Mouse (Mus musculus) liver, adult 2 months (tissue): ENCODE measurements around the gene Zfp663. TPM values are rescaled to one million over a fixed set of nuclear protein-coding genes. Genes with fewer than 3 reads are reported as not detected.

Experiments
- DNase-seq: peaks from one replicate; pipeline ENCODE4 v3.0.0-alpha.2; 2011; ENCODE audit warnings: low read depth, low spot score; ENCODE audit errors: extremely low read depth
- H3K27ac ChIP-seq: fragments of 200-500 bp; replicated peaks from 2 replicates; pipeline ENCODE4 v1.5.1; 2012; ENCODE audit warnings: low read depth, mild to moderate bottlenecking, control low read depth, inconsistent platforms, low read length; ENCODE audit not compliant: insufficient read depth
- H3K27me3 ChIP-seq: fragments of 200-500 bp; 2 replicates; pipeline ENCODE4 v1.6.1; 2012; ENCODE audit warnings: mild to moderate bottlenecking, moderate library complexity, low read length, inconsistent platforms; ENCODE audit not compliant: control insufficient read depth, insufficient read depth
- H3K36me3 ChIP-seq: fragments of 200-500 bp; 2 replicates; pipeline ENCODE4 v1.6.1; 2012; ENCODE audit warnings: low read length, inconsistent platforms; ENCODE audit not compliant: control insufficient read depth, insufficient read depth
- H3K4me1 ChIP-seq: fragments of 200-500 bp; 2 replicates; pipeline ENCODE4 v1.6.1; 2011; ENCODE audit warnings: low read length; ENCODE audit not compliant: control insufficient read depth, insufficient read depth
- H3K4me3 ChIP-seq: fragments of 200-500 bp; 2 replicates; pipeline ENCODE4 v1.5.1; 2011; ENCODE audit warnings: low read depth, mild to moderate bottlenecking, control low read depth, low read length, moderate library complexity; ENCODE audit not compliant: insufficient read depth
- H3K79me2 ChIP-seq: fragments of 200-500 bp; 2 replicates; pipeline ENCODE4 v1.6.1; 2012; ENCODE audit warnings: inconsistent platforms, mild to moderate bottlenecking, low read length, moderate library complexity; ENCODE audit not compliant: control insufficient read depth, insufficient read depth
- H3K9ac ChIP-seq: fragments of 200-500 bp; 2 replicates; pipeline ENCODE4 v1.6.1; 2012; ENCODE audit warnings: low read depth, mild to moderate bottlenecking, control low read depth, inconsistent platforms, low read length
- CTCF ChIP-seq: fragments of 200-500 bp; IDR thresholded peaks from 2 replicates; pipeline ENCODE4 v1.5.1; 2011; ENCODE audit warnings: low read depth, low read length, control low read depth
- POLR2A ChIP-seq: fragments of 200-500 bp; IDR thresholded peaks from 2 replicates; pipeline ENCODE4 v1.6.1; 2011; ENCODE audit warnings: low read length, control low read depth; ENCODE audit not compliant: insufficient read depth; ENCODE audit errors: extremely low read depth
- WGBS: fragments of 180-500 bp; shearing (Covaris S2); methylation state at CpG from one replicate; pipeline ENCODE4 v1.1.7; 2018; 5-methylcytosine and 5-hydroxymethylcytosine counted together
- polyA plus RNA-seq: library from polyadenylated mRNA; depleted of rRNA; stranded (reverse); fragments of >200 nt; gene quantifications from 2 replicates; pipeline ENCODE4 v1.2.3, GENCODE M21; 2012
- total RNA-seq: library from RNA; depleted of rRNA; stranded (reverse); fragments of >200 nt; gene quantifications from 2 replicates; pipeline ENCODE4 v1.2.3, GENCODE M21; 2014

Gene Zfp663
- total and polyA plus RNA-seq, 2 experiments = not detected

GRCm38 (mm10) chr2:165328746-165329145 is 39.8 kb downstream of the Zfp663 start:
- Histone ChIP-seq H3K9ac (no peak overlapping the region), H3K36me3 (no peaks in the 10 kb centered on the region), H3K4me3 (no peak overlapping the region), H3K79me2 (peaks cover 22% of the 10 kb centered on the region; the same call in 1 of the 2 replicates), H3K4me1 (peaks cover 10% of the 10 kb centered on the region; the same call in 1 of the 2 replicates), H3K27me3 (no peaks in the 10 kb centered on the region), H3K27ac (no peak overlapping the region)
- TF ChIP-seq CTCF (no peak), POLR2A (no peak)
- WGBS = 77% methylated on average over 5 of the region's 5 CpGs
- no peak for DNase-seq

GRCm38 (mm10) chr2:165327386-165327785 is 41.1 kb downstream of the Zfp663 start:
- DNase-seq = no peak
- H3K4me1 ChIP-seq = peaks cover 10% of the 10 kb centered on the region; the same call in 1 of the 2 replicates
- 75% methylated on average over 7 of the region's 7 CpGs for WGBS

GRCm38 (mm10) chr2:165326304-165327190 is 42.0 kb downstream of the Zfp663 start, which contains the start of gene Elmo2:
Elmo2 (minus strand) TSS chr2:165326479.
- Histone ChIP-seq H3K27ac (no peak within 1 kb of the TSS; the same call in 1 of the 2 replicates), H3K36me3 (no peaks in the 10 kb centered on the region), H3K27me3 (no peaks in the 10 kb centered on the region), H3K9ac (peak within 1 kb of the TSS; percentile 81), H3K4me1 (peaks cover 14% of the 10 kb centered on the region; the same call in 1 of the 2 replicates), H3K79me2 (peaks cover 28% of the 10 kb centered on the region; the same call in 1 of the 2 replicates), H3K4me3 (peak within 1 kb of the TSS; percentile 84)
- WGBS = under 1% methylated on average over 55 of the region's 55 CpGs
- TF ChIP-seq POLR2A (peak; percentile 47; the same call in 1 of the 2 replicates), CTCF (no peak)
- DNase-seq = peak; percentile 86

More at GRCm38 (mm10) chr2:165327386-165327785, 41.1 kb downstream of the Zfp663 start:
- no peak overlapping the region for H3K27ac ChIP-seq
- no peak overlapping the region for H3K4me3 ChIP-seq
- H3K36me3 ChIP-seq = no peaks in the 10 kb centered on the region
- H3K79me2 ChIP-seq = peaks cover 25% of the 10 kb centered on the region; the same call in 1 of the 2 replicates
- H3K27me3 ChIP-seq = no peaks in the 10 kb centered on the region
- no peak for TF ChIP-seq POLR2A
- no peak for TF ChIP-seq CTCF
- no peak overlapping the region for H3K9ac ChIP-seq

GRCm38 (mm10) chr2:165325521-165326303 is 42.8 kb downstream of the Zfp663 start:
- WGBS = 1% methylated on average over 30 of the region's 30 CpGs

GRCm38 (mm10) chr2:165323928-165324327 is 44.6 kb downstream of the Zfp663 start:
- no peak overlapping the region for H3K4me3 ChIP-seq
- peaks cover 20% of the 10 kb centered on the region; the same call in 1 of the 2 replicates for H3K4me1 ChIP-seq
- H3K79me2 ChIP-seq = peaks cover 28% of the 10 kb centered on the region; the same call in 1 of the 2 replicates
- no peak for TF ChIP-seq CTCF
- no peak for TF ChIP-seq POLR2A
- DNase-seq = no peak
- H3K9ac ChIP-seq = no peak overlapping the region
- H3K27me3 ChIP-seq = no peaks in the 10 kb centered on the region
- 90% methylated on average over 5 of the region's 5 CpGs for WGBS
- no peak overlapping the region for H3K27ac ChIP-seq
- H3K36me3 ChIP-seq = no peaks in the 10 kb centered on the region

More at GRCm38 (mm10) chr2:165325521-165326303, 42.8 kb downstream of the Zfp663 start:
- Histone ChIP-seq H3K27ac (no peak overlapping the region; the same call in 1 of the 2 replicates), H3K4me1 (peaks cover 20% of the 10 kb centered on the region; the same call in 1 of the 2 replicates), H3K4me3 (peak overlapping the region; percentile 84), H3K79me2 (peaks cover 28% of the 10 kb centered on the region; the same call in 1 of the 2 replicates), H3K9ac (peak overlapping the region; percentile 81), H3K27me3 (no peaks in the 10 kb centered on the region), H3K36me3 (no peaks in the 10 kb centered on the region)
- no peak for TF ChIP-seq CTCF
- no peak for DNase-seq
